Mouse (Mus musculus) midbrain, embryonic 15.5 days (tissue): Measurements from ENCODE around the gene Hmox2. TPM values are rescaled to one million over a fixed set of nuclear protein-coding genes. Genes with fewer than 3 reads are reported as not detected.

Experiments used
- ATAC-seq: fragments of 200-750 bp; cut with Nextera tagmentation; replicated peaks from 2 replicates; pipeline ENCODE4 v1.8.0; 2017; ENCODE audit warnings: moderate TSS enrichment
- H3K27ac ChIP-seq: fragments of 300-500 bp; sonication (generic); 2 replicates; pipeline ENCODE4 v1.5.1; 2015; ENCODE audit warnings: mild to moderate bottlenecking, inconsistent platforms
- H3K27me3 ChIP-seq: fragments of 300-500 bp; sonication (generic); replicated peaks from 2 replicates; pipeline ENCODE4 v1.6.1; 2015; ENCODE audit warnings: inconsistent platforms
- H3K36me3 ChIP-seq: fragments of 300-500 bp; sonication (generic); replicated peaks from 2 replicates; pipeline ENCODE4 v1.6.1; 2015; ENCODE audit warnings: inconsistent platforms
- H3K4me1 ChIP-seq: fragments of 300-500 bp; sonication (generic); 2 replicates; pipeline ENCODE4 v1.6.1; 2015; ENCODE audit warnings: inconsistent platforms
- H3K4me2 ChIP-seq: fragments of 300-500 bp; sonication (generic); 2 replicates; pipeline ENCODE4 v1.6.1; 2015; ENCODE audit warnings: inconsistent platforms, mild to moderate bottlenecking, moderate library complexity
- H3K4me3 ChIP-seq: fragments of 300-500 bp; sonication (generic); 2 replicates; pipeline ENCODE4 v1.5.1; 2015; ENCODE audit warnings: mild to moderate bottlenecking, inconsistent platforms
- H3K9ac ChIP-seq: fragments of 300-500 bp; sonication (generic); 2 replicates; pipeline ENCODE4 v1.6.1; 2015; ENCODE audit warnings: mild to moderate bottlenecking, inconsistent platforms
- H3K9me3 ChIP-seq: fragments of 300-500 bp; sonication (generic); 2 replicates; pipeline ENCODE4 v1.6.1; 2016; ENCODE audit warnings: inconsistent platforms
- WGBS: fragments of 180-500 bp; shearing (Covaris S2); methylation state at CpG from one replicate; pipeline ENCODE4 v1.1.7; 2015; ENCODE audit warnings: mixed read lengths; 5-methylcytosine and 5-hydroxymethylcytosine counted together
- polyA plus RNA-seq: library from polyadenylated mRNA; unstranded; fragments of >200 nt; fragmentation: Nextera tagmentation; extraction: Ambion mirVana; gene quantifications from 2 replicates; pipeline ENCODE4 v1.2.1, GENCODE M21; 2015

Hmox2 gene
- polyA plus RNA-seq, 1 experiment from 2014 or later, result 101 TPM

DNA sequence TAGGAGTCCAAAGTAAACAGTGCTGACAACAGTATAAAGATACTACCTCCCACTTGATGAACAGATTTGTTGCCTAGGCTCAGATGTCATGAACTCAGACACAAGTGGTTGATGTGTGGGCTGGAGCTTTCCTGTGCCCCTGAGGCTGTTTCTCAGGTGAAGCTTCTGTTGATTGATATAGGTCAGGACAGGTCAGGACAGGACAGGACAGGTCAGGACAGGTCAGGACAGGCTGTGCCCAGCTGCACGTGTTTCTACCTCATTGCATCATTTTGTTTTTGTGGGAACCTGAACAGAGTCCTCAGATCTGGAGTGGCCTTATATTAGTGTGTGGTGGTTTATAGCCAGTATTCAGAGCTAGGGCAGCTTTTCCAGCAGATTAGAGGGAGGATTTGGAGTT lies 23.5 kb upstream of the Hmox2 start:
- Histone ChIP-seq H3K27me3 (no peaks in the 10 kb centered on the region), H3K9me3 (no peaks in the 10 kb centered on the region), H3K4me2 (no peak overlapping the region), H3K36me3 (peaks cover 60% of the 10 kb centered on the region), H3K9ac (no peak overlapping the region), H3K4me1 (no peaks in the 10 kb centered on the region), H3K4me3 (no peak overlapping the region), H3K27ac (no peak overlapping the region)
- WGBS, result 84% methylated on average over 1 of the region's 1 CpGs
- ATAC-seq, result no peak

DNA sequence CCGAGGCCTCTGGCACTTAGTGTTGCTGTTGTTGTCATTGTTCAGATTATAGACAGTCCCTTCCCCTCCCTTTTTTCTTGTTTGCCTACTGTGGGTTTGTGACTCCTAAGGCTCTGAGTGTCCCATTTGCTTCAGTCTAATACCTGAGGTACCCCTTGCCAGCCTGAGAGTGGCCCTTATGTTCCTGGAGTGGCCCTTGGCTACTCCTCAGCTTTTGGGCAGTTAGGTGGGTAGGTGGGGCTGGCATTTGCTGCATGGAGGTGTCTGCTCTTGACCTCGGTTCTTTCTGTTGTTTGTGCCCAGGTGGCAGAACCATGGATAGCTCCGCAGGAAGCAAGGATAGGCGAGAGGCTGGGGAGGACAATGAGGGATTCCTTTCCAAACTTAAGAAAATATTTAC lies 20.6 kb upstream of the Hmox2 start:
- H3K9ac ChIP-seq, result no peak overlapping the region
- no peaks in the 10 kb centered on the region for H3K9me3 ChIP-seq
- no peaks in the 10 kb centered on the region for H3K4me1 ChIP-seq
- no peak overlapping the region for H3K27ac ChIP-seq
- no peak for ATAC-seq
- H3K27me3 ChIP-seq, result no peaks in the 10 kb centered on the region
- 75% methylated on average over 4 of the region's 4 CpGs for WGBS
- no peak overlapping the region for H3K4me2 ChIP-seq
- peaks cover 60% of the 10 kb centered on the region for H3K36me3 ChIP-seq
- no peak overlapping the region for H3K4me3 ChIP-seq

GRCm38 (mm10) chr16:4711173-4711572 lies 15.0 kb upstream of the Hmox2 start:
- Histone ChIP-seq H3K4me1 (no peaks in the 10 kb centered on the region), H3K4me3 (no peak overlapping the region), H3K9ac (no peak overlapping the region), H3K4me2 (no peak overlapping the region), H3K27ac (no peak overlapping the region), H3K27me3 (no peaks in the 10 kb centered on the region), H3K36me3 (peaks cover 38% of the 10 kb centered on the region), H3K9me3 (no peaks in the 10 kb centered on the region)
- WGBS, result 99% methylated on average over 4 of the region's 4 CpGs
- no peak for ATAC-seq

DNA sequence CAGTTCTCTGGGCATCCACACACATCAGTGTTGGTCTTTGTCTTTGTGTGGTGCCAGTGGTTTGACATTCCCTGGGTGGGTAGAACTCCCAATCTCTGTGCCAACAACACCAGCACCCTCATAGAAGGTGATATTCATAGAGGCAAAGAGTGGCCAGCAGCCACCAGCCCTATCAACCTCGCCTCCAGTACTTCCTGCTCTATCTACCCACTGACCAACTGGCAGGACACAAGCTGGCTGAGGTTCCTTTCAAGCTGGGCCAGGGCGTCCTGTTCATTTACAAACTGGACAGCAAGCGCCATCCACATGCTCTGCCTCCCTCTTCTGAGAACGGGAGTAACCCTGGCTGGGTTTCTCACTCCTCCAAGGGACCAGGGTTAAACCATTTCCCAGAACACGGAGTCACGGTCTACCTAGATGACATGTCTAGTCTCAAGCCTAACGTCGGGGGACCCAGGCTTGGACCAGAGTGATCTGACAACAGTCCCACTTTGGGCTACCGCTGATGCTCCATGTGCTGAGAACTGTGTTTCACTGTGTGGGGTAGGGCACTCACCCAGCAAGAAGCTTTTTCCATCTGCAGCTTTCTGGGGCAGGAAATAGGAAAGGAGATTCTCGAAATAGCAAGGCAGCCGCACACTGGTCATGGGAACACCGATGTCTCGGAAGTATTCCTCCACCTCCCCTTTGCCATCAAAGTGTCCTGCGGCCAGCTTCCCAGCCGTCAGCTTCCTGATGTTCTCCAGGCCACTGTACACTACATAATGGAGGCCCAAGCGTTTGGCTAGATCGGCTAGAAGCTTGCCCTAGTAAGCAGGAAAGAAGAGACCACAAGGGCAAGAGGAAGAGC lies 12.1 kb upstream of the Hmox2 start:
- 95% methylated on average over 17 of the region's 17 CpGs for WGBS

GRCm38 (mm10) chr16:4717866-4718265 lies 8.3 kb upstream of the Hmox2 start:
- Histone ChIP-seq H3K9me3 (no peaks in the 10 kb centered on the region), H3K4me1 (peaks cover 9% of the 10 kb centered on the region), H3K4me2 (peak overlapping the region; percentile 92), H3K27me3 (no peaks in the 10 kb centered on the region), H3K4me3 (peak overlapping the region; percentile 83), H3K9ac (0 out of 2 replicates have a peak overlapping the region, but pooled peaks have one; percentile 82), H3K36me3 (peaks cover 18% of the 10 kb centered on the region; the same call in 1 of the 2 replicates), H3K27ac (no peak overlapping the region)
- 58% methylated on average over 3 of the region's 3 CpGs for WGBS
- no peak for ATAC-seq

More for the DNA sequence above, 12.1 kb upstream of the Hmox2 start:
- Histone ChIP-seq H3K27me3 (no peaks in the 10 kb centered on the region), H3K9ac (no peak overlapping the region), H3K4me3 (no peak overlapping the region), H3K27ac (no peak overlapping the region), H3K9me3 (no peaks in the 10 kb centered on the region), H3K4me1 (peaks cover 9% of the 10 kb centered on the region), H3K4me2 (no peak overlapping the region), H3K36me3 (peaks cover 21% of the 10 kb centered on the region; the same call in 1 of the 2 replicates)
- ATAC-seq, result no peak

DNA sequence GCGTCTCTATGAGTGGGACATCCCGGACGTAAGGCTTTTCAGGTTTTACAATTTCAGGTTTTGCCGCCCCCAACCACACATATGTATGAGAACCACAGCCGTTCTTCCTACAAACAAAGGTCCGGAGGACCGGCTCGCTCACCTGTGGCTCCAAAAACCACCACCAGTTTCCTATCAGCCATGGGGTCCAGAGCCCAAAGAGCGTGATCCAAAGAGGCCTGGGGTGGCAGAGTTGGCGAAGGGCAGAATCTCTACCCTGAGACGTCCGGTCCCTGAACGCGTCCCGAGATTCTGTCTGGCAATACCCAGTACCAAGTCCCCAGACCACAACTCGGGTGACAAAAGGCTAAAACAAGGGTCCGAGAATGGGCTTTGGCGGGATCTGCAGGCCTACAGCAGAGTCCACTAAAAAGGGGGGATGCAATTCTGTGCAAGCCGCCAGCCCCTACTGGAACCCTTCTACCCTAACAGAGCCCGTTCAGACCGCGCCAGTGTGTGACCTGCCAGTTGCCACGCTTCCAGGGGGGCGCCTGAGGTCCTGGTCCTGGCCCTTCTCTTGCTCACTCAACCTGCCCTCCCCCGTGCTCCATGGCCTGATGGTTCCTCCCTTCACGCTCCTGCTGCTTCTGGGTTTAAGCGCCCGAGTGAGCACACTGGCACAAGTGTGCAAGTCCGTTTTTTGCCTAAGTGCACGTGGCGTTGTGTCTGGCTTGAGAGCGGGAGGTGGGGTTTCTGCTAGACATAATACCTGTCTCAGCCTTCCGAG lies 7.2 kb upstream of the Hmox2 start, which contains the start of gene Nmral1:
Gene Nmral1, minus strand, starts transcription at position 604 of the 766 bp plus-strand sequence.
- peak within 1 kb of the TSS; percentile 92 for H3K27ac ChIP-seq
- H3K4me3 ChIP-seq, result peak within 1 kb of the TSS; percentile 83
- peak within 1 kb of the TSS; percentile 92 for H3K4me2 ChIP-seq
- 12% methylated on average over 33 of the region's 33 CpGs for WGBS
- peak; percentile 90 for ATAC-seq
- H3K4me1 ChIP-seq, result peaks cover 9% of the 10 kb centered on the region
- H3K27me3 ChIP-seq, result no peaks in the 10 kb centered on the region
- H3K9me3 ChIP-seq, result no peaks in the 10 kb centered on the region
- peak within 1 kb of the TSS; percentile 82 for H3K9ac ChIP-seq
- H3K36me3 ChIP-seq, result peaks cover 12% of the 10 kb centered on the region; the same call in 1 of the 2 replicates

GRCm38 (mm10) chr16:4722128-4722914 lies 3.8 kb upstream of the Hmox2 start:
- Histone ChIP-seq H3K4me1 (peaks cover 15% of the 10 kb centered on the region), H3K27ac (no peak overlapping the region), H3K27me3 (no peaks in the 10 kb centered on the region), H3K9me3 (no peaks in the 10 kb centered on the region), H3K9ac (no peak overlapping the region), H3K36me3 (no peaks in the 10 kb centered on the region), H3K4me2 (no peak overlapping the region), H3K4me3 (no peak overlapping the region)
- 79% methylated on average over 7 of the region's 7 CpGs for WGBS
- no peak for ATAC-seq

GRCm38 (mm10) chr16:4722915-4723209 lies 3.3 kb upstream of the Hmox2 start:
- Histone ChIP-seq H3K4me1 (peaks cover 15% of the 10 kb centered on the region), H3K9ac (no peak overlapping the region), H3K36me3 (no peaks in the 10 kb centered on the region), H3K27me3 (no peaks in the 10 kb centered on the region), H3K4me2 (no peak overlapping the region), H3K9me3 (no peaks in the 10 kb centered on the region), H3K4me3 (no peak overlapping the region), H3K27ac (no peak overlapping the region)
- WGBS, result 76% methylated on average over 3 of the region's 3 CpGs
- no peak for ATAC-seq

- Histone ChIP-seq H3K9me3 (no peaks in the 10 kb centered on the region), H3K4me1 (peaks cover 10% of the 10 kb centered on the region), H3K9ac (no peak overlapping the region), H3K4me3 (no peak overlapping the region), H3K4me2 (no peak overlapping the region), H3K27ac (no peak overlapping the region), H3K27me3 (no peaks in the 10 kb centered on the region), H3K36me3 (no peaks in the 10 kb centered on the region)
- ATAC-seq, result no peak
- 78% methylated on average over 4 of the region's 4 CpGs for WGBS
Measured at GRCm38 (mm10) chr16:4725266-4725665, 895 bp upstream of the Hmox2 start.

GRCm38 (mm10) chr16:4726528-4727128 lies 467 bp downstream of the Hmox2 start:
- Histone ChIP-seq H3K9me3 (no peaks in the 10 kb centered on the region), H3K36me3 (no peaks in the 10 kb centered on the region), H3K4me1 (peaks cover 10% of the 10 kb centered on the region), H3K4me3 (peak overlapping the region; percentile 92), H3K27ac (peak overlapping the region; percentile 85), H3K27me3 (no peaks in the 10 kb centered on the region), H3K9ac (peak overlapping the region; percentile 93), H3K4me2 (peak overlapping the region; percentile 57)
- 1% methylated on average over 40 of the region's 40 CpGs for WGBS
- peak; percentile 51 for ATAC-seq

DNA sequence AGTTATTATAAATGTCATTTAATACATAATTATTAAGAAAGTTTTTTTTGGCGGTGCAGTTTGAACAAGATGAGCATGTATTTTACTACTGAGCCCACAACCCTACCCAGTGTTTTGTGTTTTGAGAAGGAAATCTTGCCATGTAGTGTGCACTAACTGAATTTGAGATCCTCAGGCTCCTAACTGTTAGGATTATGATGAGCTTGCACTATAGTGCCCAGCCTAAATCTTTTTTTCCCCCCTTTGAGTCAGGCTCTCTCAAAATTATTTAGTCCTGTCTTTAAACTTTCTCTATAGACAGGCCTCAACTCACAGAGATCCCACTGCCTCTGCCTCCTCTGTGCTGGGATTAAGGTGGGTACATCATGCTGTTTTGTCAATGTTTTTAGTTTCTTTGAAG lies 1.4 kb downstream of the Hmox2 start:
- Histone ChIP-seq H3K27me3 (no peaks in the 10 kb centered on the region), H3K36me3 (no peaks in the 10 kb centered on the region), H3K4me1 (peaks cover 10% of the 10 kb centered on the region), H3K4me2 (peak overlapping the region; percentile 57), H3K9me3 (no peaks in the 10 kb centered on the region), H3K9ac (no peak overlapping the region), H3K4me3 (no peak overlapping the region; the same call in 1 of the 2 replicates), H3K27ac (no peak overlapping the region)
- 95% methylated on average over 1 of the region's 1 CpGs for WGBS
- ATAC-seq, result no peak
